Mouse (Mus musculus): ENCODE results near the gene Map2. TPM values are rescaled to one million over a fixed set of nuclear protein-coding genes. Genes with fewer than 3 reads are reported as not detected.

Map2 gene
- total and polyA plus RNA-seq, 3 experiments: 5.6 to 32.7 (median 21.8) TPM

GRCm38 (mm10) chr1:66299376-66299775 is 124.3 kb downstream of the Map2 start:
- DNase-seq: no peak

- no peak for DNase-seq
Measured at GRCm38 (mm10) chr1:66320378-66321135, 145.5 kb downstream of the Map2 start.

- DNase-seq: no peak
Measured at GRCm38 (mm10) chr1:66321136-66321502, 146.0 kb downstream of the Map2 start.

GRCm38 (mm10) chr1:66321631-66322142 is 146.6 kb downstream of the Map2 start:
- DNase-seq: peak; percentile 4

- DNase-seq: no peak
Measured at GRCm38 (mm10) chr1:66323461-66323860, 148.4 kb downstream of the Map2 start.

- no peak for DNase-seq
Measured at GRCm38 (mm10) chr1:66324951-66325350, 149.9 kb downstream of the Map2 start.

GRCm38 (mm10) chr1:66328996-66329395 is 153.9 kb downstream of the Map2 start:
- no peak for DNase-seq

GRCm38 (mm10) chr1:66329534-66329933 is 154.5 kb downstream of the Map2 start:
- no peak for DNase-seq

- no peak for DNase-seq
Measured at GRCm38 (mm10) chr1:66335724-66336284, 160.7 kb downstream of the Map2 start.

GRCm38 (mm10) chr1:66339213-66339612 is 164.1 kb downstream of the Map2 start:
- no peak for DNase-seq

- no peak for DNase-seq
Measured at GRCm38 (mm10) chr1:66348404-66349165, 173.5 kb downstream of the Map2 start.

GRCm38 (mm10) chr1:66349166-66349835 is 174.2 kb downstream of the Map2 start:
- no peak for DNase-seq

- no peak for DNase-seq
Measured at GRCm38 (mm10) chr1:66351366-66351765, 176.3 kb downstream of the Map2 start.

- DNase-seq: no peak
Measured at GRCm38 (mm10) chr1:66361799-66362198, 186.7 kb downstream of the Map2 start.

- no peak for DNase-seq
Measured at GRCm38 (mm10) chr1:66363285-66363684, 188.2 kb downstream of the Map2 start.

- no peak for DNase-seq
Measured at GRCm38 (mm10) chr1:66364386-66364785, 189.3 kb downstream of the Map2 start.

- no peak for DNase-seq
Measured at GRCm38 (mm10) chr1:66365600-66365999, 190.5 kb downstream of the Map2 start.

GRCm38 (mm10) chr1:66369486-66369885 is 194.4 kb downstream of the Map2 start:
- peak; percentile 50 for DNase-seq

GRCm38 (mm10) chr1:66371371-66371770 is 196.3 kb downstream of the Map2 start:
- DNase-seq: no peak

GRCm38 (mm10) chr1:66386321-66386720 is 211.2 kb downstream of the Map2 start:
- no peak for DNase-seq

GRCm38 (mm10) chr1:66386751-66387452 is 211.8 kb downstream of the Map2 start:
- no peak for DNase-seq

- DNase-seq: no peak
Measured at GRCm38 (mm10) chr1:66388561-66388960, 213.5 kb downstream of the Map2 start.
